Mouse (Mus musculus): ENCODE results near the gene Hoxa9. TPM values are rescaled to one million over a fixed set of nuclear protein-coding genes. Genes with fewer than 3 reads are reported as not detected.

The Hoxa9 gene
- polyA plus RNA-seq, 2 experiments = 39.0 to 107 TPM

DNA sequence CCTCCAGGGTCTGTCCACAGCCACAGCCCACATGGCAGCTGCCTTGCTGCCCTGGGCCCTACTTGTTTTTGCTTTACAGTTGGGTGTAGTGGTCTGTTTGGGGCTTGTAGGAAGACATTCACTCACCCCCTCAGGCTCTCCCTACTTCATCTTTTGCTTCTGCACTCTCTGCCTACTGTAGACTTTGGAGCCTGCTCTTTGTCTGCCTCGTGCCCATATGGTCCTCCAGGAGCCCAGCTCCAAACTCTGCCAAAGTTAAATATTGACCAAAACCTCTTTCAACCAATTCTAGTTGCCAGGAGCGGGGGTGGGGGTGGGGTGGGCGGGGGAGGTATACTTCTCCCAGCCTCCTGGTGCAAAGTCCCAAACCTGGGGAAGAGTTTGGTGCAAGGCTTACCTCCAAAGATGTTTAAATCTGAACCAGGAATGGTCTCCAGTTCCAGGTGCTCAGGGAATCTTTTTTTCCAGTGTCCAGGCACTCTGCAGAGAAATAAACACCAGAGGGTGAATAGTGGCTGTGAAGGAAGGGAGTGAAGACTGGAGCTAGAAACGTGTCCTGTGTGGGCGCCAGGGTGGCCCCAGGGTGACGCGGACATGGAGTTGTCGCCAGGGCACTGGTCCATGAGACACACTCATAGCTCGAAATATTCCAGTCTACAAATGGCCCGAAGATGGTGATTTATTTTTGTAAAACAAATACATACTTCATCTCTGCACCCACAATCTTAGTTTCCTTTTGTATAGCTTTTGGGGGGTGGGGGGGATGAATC is 47.4 kb downstream of the Hoxa9 start:
- peaks cover 24% of the 10 kb centered on the region for H3K4me1 ChIP-seq (ENCODE audit: control insufficient read depth, insufficient read depth, low read length)
- no peak overlapping the region for H3K4me3 ChIP-seq (replicated peaks; ENCODE audit: low read length)
- ATAC-seq (ENCODE audit: low FRiP score, low read depth) = no peak
- no peaks in the 10 kb centered on the region for H3K9me3 ChIP-seq (ENCODE audit: control insufficient read depth, low read length)
- H3K4me2 ChIP-seq (replicated peaks; ENCODE audit: low read depth, low read length, severe bottlenecking) = no peak overlapping the region
- no peak overlapping the region for H3K27ac ChIP-seq (replicated peaks; ENCODE audit: low read depth, low read length)
- no peak for DNase-seq (ENCODE audit: low spot score)
- peaks cover 46% of the 10 kb centered on the region for H3K27me3 ChIP-seq (ENCODE audit: control insufficient read depth, insufficient read depth, low read length)
- 36% methylated on average over 10 of the region's 10 CpGs for WGBS
- H3K9ac ChIP-seq (ENCODE audit: low read depth, low read length, severe bottlenecking) = no peak overlapping the region
- H3K36me3 ChIP-seq (ENCODE audit: control insufficient read depth, insufficient read depth, low read length) = peaks cover 17% of the 10 kb centered on the region
- no peak for TF ChIP-seq POLR2A (IDR thresholded peaks at IDR 0.05; ENCODE audit: borderline replicate concordance, extremely low read depth, insufficient read depth, insufficient read length)

DNA sequence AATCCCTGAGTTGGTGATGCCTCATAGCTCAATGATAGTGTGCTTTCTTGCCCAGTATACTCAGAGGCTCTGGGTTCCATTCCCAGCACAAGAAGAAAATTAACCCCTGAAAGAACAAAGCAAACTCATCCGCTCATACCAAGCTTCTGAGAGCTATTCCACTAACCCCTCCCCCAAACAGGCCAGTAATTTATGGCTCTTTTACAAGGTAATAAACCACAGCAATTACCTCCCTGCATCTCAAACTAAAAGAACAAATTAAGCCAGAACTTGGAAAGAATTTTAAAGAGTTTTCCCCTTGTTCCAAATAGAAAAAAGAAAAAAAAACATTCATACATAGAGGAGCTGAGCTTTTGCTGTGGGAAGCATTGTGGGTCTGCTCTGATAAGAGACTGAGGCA is 48.1 kb downstream of the Hoxa9 start:
- no peak for DNase-seq (ENCODE audit: low spot score)
- no peak overlapping the region for H3K4me3 ChIP-seq (replicated peaks; ENCODE audit: low read length)
- WGBS = 58% methylated on average over 1 of the region's 1 CpGs
- peaks cover 17% of the 10 kb centered on the region for H3K36me3 ChIP-seq (ENCODE audit: control insufficient read depth, insufficient read depth, low read length)
- H3K9ac ChIP-seq (ENCODE audit: low read depth, low read length, severe bottlenecking) = no peak overlapping the region
- H3K27ac ChIP-seq (replicated peaks; ENCODE audit: low read depth, low read length) = no peak overlapping the region
- TF ChIP-seq POLR2A (IDR thresholded peaks at IDR 0.05; ENCODE audit: borderline replicate concordance, extremely low read depth, insufficient read depth, insufficient read length) = no peak
- H3K4me1 ChIP-seq (ENCODE audit: control insufficient read depth, insufficient read depth, low read length) = peaks cover 25% of the 10 kb centered on the region
- H3K27me3 ChIP-seq (ENCODE audit: control insufficient read depth, insufficient read depth, low read length) = peaks cover 53% of the 10 kb centered on the region
- no peak for ATAC-seq (ENCODE audit: low FRiP score, low read depth)
- H3K9me3 ChIP-seq (ENCODE audit: control insufficient read depth, low read length) = no peaks in the 10 kb centered on the region
- H3K4me2 ChIP-seq (replicated peaks; ENCODE audit: low read depth, low read length, severe bottlenecking) = no peak overlapping the region

- H3K9ac ChIP-seq (ENCODE audit: low read depth, low read length, severe bottlenecking) = no peak overlapping the region
- no peak overlapping the region for H3K4me3 ChIP-seq (replicated peaks; ENCODE audit: low read length)
- no peak for TF ChIP-seq POLR2A (IDR thresholded peaks at IDR 0.05; ENCODE audit: borderline replicate concordance, extremely low read depth, insufficient read depth, insufficient read length)
- no peaks in the 10 kb centered on the region for H3K9me3 ChIP-seq (ENCODE audit: control insufficient read depth, low read length)
- H3K27ac ChIP-seq (replicated peaks; ENCODE audit: low read depth, low read length) = no peak overlapping the region
- DNase-seq (ENCODE audit: low spot score) (no peak), ATAC-seq (ENCODE audit: low FRiP score, low read depth) (no peak)
- H3K36me3 ChIP-seq (ENCODE audit: control insufficient read depth, insufficient read depth, low read length) = peaks cover 17% of the 10 kb centered on the region
- H3K27me3 ChIP-seq (ENCODE audit: control insufficient read depth, insufficient read depth, low read length) = peaks cover 56% of the 10 kb centered on the region
- no peak overlapping the region for H3K4me2 ChIP-seq (replicated peaks; ENCODE audit: low read depth, low read length, severe bottlenecking)
- 47% methylated on average over 2 of the region's 2 CpGs for WGBS
- peaks cover 32% of the 10 kb centered on the region for H3K4me1 ChIP-seq (ENCODE audit: control insufficient read depth, insufficient read depth, low read length)
Measured at GRCm38 (mm10) chr6:52182030-52182429, 48.9 kb downstream of the Hoxa9 start.

DNA sequence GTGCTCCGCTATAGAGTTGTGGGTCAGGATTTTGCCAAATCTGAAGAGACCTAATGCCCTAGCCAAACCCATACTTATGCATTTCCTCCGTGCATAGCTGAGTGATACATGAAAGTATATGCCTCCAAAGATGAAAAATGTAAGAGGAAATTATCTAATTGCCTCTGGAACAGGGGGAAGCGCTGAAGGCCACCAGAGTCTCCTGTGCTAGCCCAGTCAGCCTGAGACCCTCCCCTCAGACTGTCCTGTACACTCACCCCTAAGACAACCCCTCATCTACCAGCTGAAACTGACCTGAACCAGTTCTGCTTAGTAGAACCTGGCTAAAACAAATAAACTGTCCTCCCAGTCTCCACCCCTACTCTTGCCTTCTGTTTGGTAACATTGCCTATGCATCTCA is 50.2 kb downstream of the Hoxa9 start:
- H3K9ac ChIP-seq (ENCODE audit: low read depth, low read length, severe bottlenecking) = no peak overlapping the region
- H3K9me3 ChIP-seq (ENCODE audit: control insufficient read depth, low read length) = no peaks in the 10 kb centered on the region
- H3K27ac ChIP-seq (replicated peaks; ENCODE audit: low read depth, low read length) = no peak overlapping the region
- H3K27me3 ChIP-seq (ENCODE audit: control insufficient read depth, insufficient read depth, low read length) = peaks cover 54% of the 10 kb centered on the region
- no peak overlapping the region for H3K4me3 ChIP-seq (replicated peaks; ENCODE audit: low read length)
- DNase-seq (ENCODE audit: low spot score) (no peak), ATAC-seq (ENCODE audit: low FRiP score, low read depth) (no peak)
- no peak overlapping the region for H3K4me2 ChIP-seq (replicated peaks; ENCODE audit: low read depth, low read length, severe bottlenecking)
- H3K36me3 ChIP-seq (ENCODE audit: control insufficient read depth, insufficient read depth, low read length) = peaks cover 17% of the 10 kb centered on the region
- TF ChIP-seq POLR2A (IDR thresholded peaks at IDR 0.05; ENCODE audit: borderline replicate concordance, extremely low read depth, insufficient read depth, insufficient read length) = no peak
- WGBS = 55% methylated on average over 3 of the region's 3 CpGs
- peaks cover 40% of the 10 kb centered on the region for H3K4me1 ChIP-seq (ENCODE audit: control insufficient read depth, insufficient read depth, low read length)

GRCm38 (mm10) chr6:52180213-52180710 is 50.6 kb downstream of the Hoxa9 start:
- WGBS = 37% methylated on average over 11 of the region's 11 CpGs
- H3K4me2 ChIP-seq (replicated peaks; ENCODE audit: low read depth, low read length, severe bottlenecking) = 0 out of 2 replicates have a peak overlapping the region, but pooled peaks have one; percentile 0
- peaks cover 17% of the 10 kb centered on the region for H3K36me3 ChIP-seq (ENCODE audit: control insufficient read depth, insufficient read depth, low read length)
- no peak overlapping the region for H3K9ac ChIP-seq (ENCODE audit: low read depth, low read length, severe bottlenecking)
- H3K9me3 ChIP-seq (ENCODE audit: control insufficient read depth, low read length) = no peaks in the 10 kb centered on the region
- peaks cover 41% of the 10 kb centered on the region for H3K4me1 ChIP-seq (ENCODE audit: control insufficient read depth, insufficient read depth, low read length)
- ATAC-seq (ENCODE audit: low FRiP score, low read depth) (no peak), DNase-seq (ENCODE audit: low spot score) (no peak)
- H3K4me3 ChIP-seq (replicated peaks; ENCODE audit: low read length) = no peak overlapping the region
- H3K27ac ChIP-seq (replicated peaks; ENCODE audit: low read depth, low read length) = no peak overlapping the region
- TF ChIP-seq POLR2A (IDR thresholded peaks at IDR 0.05; ENCODE audit: borderline replicate concordance, extremely low read depth, insufficient read depth, insufficient read length) = no peak
- peaks cover 54% of the 10 kb centered on the region for H3K27me3 ChIP-seq (ENCODE audit: control insufficient read depth, insufficient read depth, low read length)
